Mouse (Mus musculus) limb, embryonic 15.5 days (tissue): ENCODE data around the gene Fbxl8. TPM values are rescaled to one million over a fixed set of nuclear protein-coding genes. Genes with fewer than 3 reads are reported as not detected.
"Not testable (repeated sequence)": the region's sequence is repeated elsewhere in the genome, so short reads cannot be mapped to it uniquely, and the experiment has no call there.

Experiments
- ATAC-seq: fragments of 200-750 bp; cut with Nextera tagmentation; 2 replicates; pipeline ENCODE4 v1.8.0; 2017; ENCODE audit warnings: low read depth, moderate TSS enrichment; ENCODE audit not compliant: insufficient number of reproducible peaks, low FRiP score, low TSS enrichment
- H3K27ac ChIP-seq: fragments of 300-500 bp; sonication (generic); 2 replicates; pipeline ENCODE4 v1.5.1; 2015; ENCODE audit warnings: moderate library complexity, mild to moderate bottlenecking, inconsistent platforms
- H3K27me3 ChIP-seq: fragments of 300-500 bp; sonication (generic); 2 replicates; pipeline ENCODE4 v1.6.1; 2015; ENCODE audit warnings: inconsistent platforms
- H3K36me3 ChIP-seq: fragments of 300-500 bp; sonication (generic); 2 replicates; pipeline ENCODE4 v1.6.1; 2015; ENCODE audit warnings: inconsistent platforms
- H3K4me1 ChIP-seq: fragments of 300-500 bp; sonication (generic); 2 replicates; pipeline ENCODE4 v1.6.1; 2015; ENCODE audit warnings: inconsistent platforms
- H3K4me2 ChIP-seq: fragments of 300-500 bp; sonication (generic); 2 replicates; pipeline ENCODE4 v1.6.1; 2015; ENCODE audit warnings: mild to moderate bottlenecking, inconsistent platforms
- H3K4me3 ChIP-seq: fragments of 300-500 bp; sonication (generic); 2 replicates; pipeline ENCODE4 v1.5.1; 2015; ENCODE audit warnings: mild to moderate bottlenecking, inconsistent platforms
- H3K9ac ChIP-seq: fragments of 300-500 bp; sonication (generic); 2 replicates; pipeline ENCODE4 v1.6.1; 2015; ENCODE audit warnings: inconsistent platforms
- H3K9me3 ChIP-seq: fragments of 300-500 bp; sonication (generic); 2 replicates; pipeline ENCODE4 v1.6.1; 2016; ENCODE audit warnings: inconsistent platforms
- WGBS: fragments of 180-500 bp; shearing (Covaris S2); methylation state at CpG from one replicate; pipeline ENCODE4 v1.1.7; 2015; 5-methylcytosine and 5-hydroxymethylcytosine counted together
- polyA plus RNA-seq: library from polyadenylated mRNA; unstranded; fragments of >200 nt; fragmentation: Nextera tagmentation; extraction: Ambion mirVana; gene quantifications from 2 replicates; pipeline ENCODE4 v1.2.1, GENCODE M21; 2015

The Fbxl8 gene
- polyA plus RNA-seq = 4.6 and 4.9 TPM in 2 replicates

DNA sequence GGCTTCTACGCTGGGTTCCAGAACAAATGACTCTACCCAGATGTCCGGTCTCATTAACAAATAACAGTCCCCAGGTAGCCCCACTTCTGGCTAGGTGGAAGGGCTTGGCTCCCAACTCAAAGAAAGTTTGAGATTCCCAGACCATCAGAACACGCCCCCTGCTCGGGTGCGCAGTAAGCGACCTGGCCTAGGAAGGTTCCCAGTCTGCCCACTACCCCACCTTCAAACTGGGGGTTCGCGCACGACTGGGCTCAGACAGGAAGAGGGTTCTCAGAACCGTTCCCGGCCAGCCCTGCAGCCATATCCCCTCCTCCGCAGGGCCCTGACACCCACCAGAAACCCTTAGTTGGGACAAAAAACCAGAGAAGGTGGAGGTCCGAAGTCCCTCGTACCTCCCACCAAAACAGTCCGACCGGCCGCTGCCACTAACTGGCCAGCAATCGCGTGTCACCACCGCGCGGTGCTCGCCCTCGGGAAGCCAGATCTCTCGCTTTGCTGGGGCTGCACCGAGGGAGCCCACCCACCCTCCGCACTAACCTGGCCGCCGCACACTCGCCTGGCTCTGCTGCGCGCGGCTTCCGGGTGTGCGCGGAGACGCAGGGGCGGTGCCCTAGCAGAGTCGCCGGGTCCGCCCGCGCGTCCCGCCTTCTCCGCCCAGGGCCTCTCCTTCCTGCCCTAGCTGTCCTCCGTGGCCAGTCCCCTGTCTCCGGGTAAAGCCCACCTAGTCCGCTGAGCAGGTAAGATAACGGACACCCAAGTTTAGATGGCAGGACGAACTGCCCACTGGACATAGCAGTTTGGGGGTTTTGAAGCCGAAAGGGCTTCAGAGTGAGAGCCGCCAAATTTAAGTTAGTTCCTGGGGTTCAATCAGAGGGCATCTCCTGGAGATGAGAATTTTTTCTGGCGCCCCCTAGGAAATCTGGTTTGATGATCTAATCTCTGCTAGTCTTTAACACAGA is at the start of gene Fbxl8, which contains the start of gene Tradd:
Gene Fbxl8 (plus strand): TSS at position 625 of the 959 bp plus-strand sequence.
Gene Tradd (minus strand): TSS at position 586 of the 959 bp plus-strand sequence.
- Histone ChIP-seq H3K4me2 (peak within 1 kb of the TSS; percentile 86), H3K4me3 (peak within 1 kb of the TSS; percentile 68), H3K9me3 (no peaks in the 10 kb centered on the region), H3K4me1 (peaks cover 38% of the 10 kb centered on the region), H3K9ac (peak within 1 kb of the TSS; percentile 51), H3K27me3 (peaks cover 71% of the 10 kb centered on the region), H3K36me3 (no peaks in the 10 kb centered on the region), H3K27ac (no peak within 1 kb of the TSS; the same call in 1 of the 2 replicates)
- WGBS = 2% methylated on average over 54 of the region's 54 CpGs
- no peak for ATAC-seq

DNA sequence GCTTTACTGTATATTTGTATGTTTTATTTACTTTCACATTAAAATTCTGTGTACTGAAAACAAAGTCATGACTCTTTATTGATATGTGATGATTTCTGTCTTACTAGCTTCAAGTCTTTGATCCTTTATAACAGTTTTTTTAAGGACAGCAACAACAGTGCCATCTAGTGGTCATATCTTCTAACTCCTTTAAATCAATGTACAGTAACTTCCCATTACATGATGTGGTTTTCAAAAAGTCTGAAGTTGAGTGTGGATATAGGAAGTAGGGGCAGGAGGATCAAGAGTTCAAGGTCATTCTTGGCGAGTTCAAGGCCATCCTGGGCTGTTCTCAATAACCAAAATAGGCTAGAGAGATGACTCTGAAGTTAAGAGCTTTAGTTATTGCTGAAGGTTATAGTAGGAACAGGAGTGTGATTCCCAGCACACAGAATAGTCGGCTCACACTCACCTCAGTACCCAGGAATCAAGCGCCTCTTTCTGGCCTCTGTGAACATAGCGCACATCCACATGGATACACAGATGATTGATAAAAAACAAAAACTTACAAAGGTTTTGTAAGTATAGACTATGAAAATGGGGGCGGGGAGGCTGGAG is 46.4 kb upstream of the Fbxl8 start:
- no peak for ATAC-seq
- 78% methylated on average over 5 of the region's 5 CpGs for WGBS
- no peak overlapping the region for H3K27ac ChIP-seq

DNA sequence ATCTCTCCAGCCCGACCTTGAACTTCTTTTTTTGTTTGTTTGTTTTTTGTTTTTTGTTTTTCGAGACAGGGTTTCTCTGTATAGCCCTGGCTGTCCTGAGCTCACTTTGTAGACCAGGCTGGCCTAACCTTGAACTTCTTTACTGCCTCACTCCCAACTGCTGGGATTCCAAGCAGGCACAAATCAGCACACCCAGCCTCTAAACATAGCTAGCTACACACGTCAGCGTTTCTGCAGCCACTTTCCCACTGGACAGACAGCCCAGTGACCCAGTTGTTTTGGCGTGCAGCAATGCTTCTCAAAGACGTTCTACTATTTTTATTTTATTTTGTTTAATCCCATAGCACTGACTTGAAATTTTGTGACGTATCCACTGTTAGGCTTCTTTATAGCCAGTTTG is 40.6 kb upstream of the Fbxl8 start:
- 54% methylated on average over 7 of the region's 7 CpGs for WGBS
- Histone ChIP-seq H3K27ac (peak overlapping the region; percentile 93), H3K36me3 (no peaks in the 10 kb centered on the region), H3K9me3 (no peaks in the 10 kb centered on the region), H3K27me3 (no peaks in the 10 kb centered on the region), H3K4me1 (peaks cover 20% of the 10 kb centered on the region), H3K9ac (no peak overlapping the region; the same call in 1 of the 2 replicates), H3K4me3 (peak overlapping the region; percentile 81; the same call in 1 of the 2 replicates), H3K4me2 (peak overlapping the region; percentile 79; the same call in 1 of the 2 replicates)
- ATAC-seq = no peak

More for the DNA sequence above, 46.4 kb upstream of the Fbxl8 start:
- H3K4me3 ChIP-seq = no peak overlapping the region
- H3K9me3 ChIP-seq = no peaks in the 10 kb centered on the region
- H3K4me2 ChIP-seq = no peak overlapping the region
- no peaks in the 10 kb centered on the region for H3K27me3 ChIP-seq
- H3K4me1 ChIP-seq = no peaks in the 10 kb centered on the region
- H3K36me3 ChIP-seq = peaks cover 10% of the 10 kb centered on the region
- H3K9ac ChIP-seq = no peak overlapping the region

- WGBS = 2% methylated on average over 34 of the region's 34 CpGs
- Histone ChIP-seq H3K27ac (peak within 1 kb of the TSS; percentile 93), H3K4me2 (peak within 1 kb of the TSS; percentile 79), H3K4me1 (peaks cover 20% of the 10 kb centered on the region), H3K27me3 (no peaks in the 10 kb centered on the region), H3K36me3 (no peaks in the 10 kb centered on the region), H3K9ac (peak within 1 kb of the TSS; percentile 73), H3K4me3 (peak within 1 kb of the TSS; percentile 81), H3K9me3 (no peaks in the 10 kb centered on the region)
- peak; percentile 88 for ATAC-seq
Measured at GRCm38 (mm10) chr8:105224413-105225271, 39.8 kb upstream of the Fbxl8 start, which contains the start of gene D230025D16Rik. Gene D230025D16Rik (plus strand): TSS chr8:105225145.

DNA sequence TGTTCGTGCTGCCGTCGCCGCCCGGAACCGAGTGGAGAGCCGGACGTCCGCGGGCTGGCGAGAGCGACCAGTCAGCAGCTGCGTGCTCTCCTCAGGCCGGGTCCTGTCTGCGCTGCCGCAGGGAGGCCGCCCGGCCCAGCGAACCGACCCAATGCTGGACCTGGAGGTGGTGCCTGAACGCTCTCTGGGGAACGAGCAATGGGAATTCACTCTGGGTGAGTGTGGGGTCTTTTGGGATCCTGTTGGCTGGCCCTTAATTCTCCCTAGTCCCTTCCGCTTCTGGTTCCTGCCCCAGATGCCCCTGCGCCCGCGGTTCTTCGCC is 39.2 kb upstream of the Fbxl8 start:
- H3K4me2 ChIP-seq = peak overlapping the region; percentile 79
- peak overlapping the region; percentile 93 for H3K27ac ChIP-seq
- WGBS = under 1% methylated on average over 27 of the region's 27 CpGs
- no peaks in the 10 kb centered on the region for H3K36me3 ChIP-seq
- H3K9ac ChIP-seq = peak overlapping the region; percentile 73
- H3K4me1 ChIP-seq = peaks cover 20% of the 10 kb centered on the region
- H3K9me3 ChIP-seq = no peaks in the 10 kb centered on the region
- H3K4me3 ChIP-seq = peak overlapping the region; percentile 81
- no peaks in the 10 kb centered on the region for H3K27me3 ChIP-seq
- ATAC-seq = peak; percentile 37; the same call in 1 of the 2 replicates

- peak overlapping the region; percentile 81 for H3K4me3 ChIP-seq
- ATAC-seq = no peak
- no peaks in the 10 kb centered on the region for H3K36me3 ChIP-seq
- H3K27me3 ChIP-seq = no peaks in the 10 kb centered on the region
- H3K4me2 ChIP-seq = peak overlapping the region; percentile 79
- peaks cover 20% of the 10 kb centered on the region for H3K4me1 ChIP-seq
- H3K27ac ChIP-seq = no peak overlapping the region
- H3K9ac ChIP-seq = peak overlapping the region; percentile 73; the same call in 1 of the 2 replicates
- H3K9me3 ChIP-seq = no peaks in the 10 kb centered on the region
- 24% methylated on average over 6 of the region's 6 CpGs for WGBS
Measured at GRCm38 (mm10) chr8:105225917-105226316, 38.5 kb upstream of the Fbxl8 start.

GRCm38 (mm10) chr8:105231503-105232320 is 32.7 kb upstream of the Fbxl8 start:
- H3K27ac ChIP-seq = no peak overlapping the region
- H3K4me3 ChIP-seq = no peak overlapping the region
- H3K4me2 ChIP-seq = no peak overlapping the region
- no peak overlapping the region for H3K9ac ChIP-seq
- 88% methylated on average over 12 of the region's 12 CpGs for WGBS
- no peaks in the 10 kb centered on the region for H3K9me3 ChIP-seq
- H3K4me1 ChIP-seq = no peaks in the 10 kb centered on the region
- H3K27me3 ChIP-seq = no peaks in the 10 kb centered on the region
- peaks cover 25% of the 10 kb centered on the region for H3K36me3 ChIP-seq
- no peak for ATAC-seq

DNA sequence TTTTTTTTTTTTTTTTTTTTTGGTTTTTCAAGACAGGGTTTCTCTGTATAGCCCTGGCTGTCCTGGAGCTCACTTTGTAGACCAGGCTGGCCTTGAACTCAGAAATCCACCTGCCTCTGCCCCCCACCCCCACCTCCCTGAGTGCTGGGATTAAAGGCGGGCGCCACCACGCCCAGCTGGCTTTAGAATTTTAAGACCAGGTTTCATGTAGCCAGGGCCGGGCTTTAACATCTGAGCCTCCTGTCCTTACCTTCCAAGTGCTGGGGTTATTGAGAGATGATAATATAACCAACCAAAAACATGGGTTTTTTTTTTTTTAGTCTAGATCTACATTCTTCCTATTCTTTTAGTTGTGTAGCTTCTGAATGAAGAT is 32.1 kb upstream of the Fbxl8 start:
- not testable (repeated sequence) for H3K27ac ChIP-seq, H3K4me1 ChIP-seq, H3K4me2 ChIP-seq, H3K4me3 ChIP-seq, H3K27me3 ChIP-seq, H3K9ac ChIP-seq, ATAC-seq, H3K9me3 ChIP-seq
- H3K36me3 ChIP-seq = peaks cover 25% of the 10 kb centered on the region
- WGBS = 87% methylated on average over 4 of the region's 4 CpGs

- Histone ChIP-seq H3K27me3 (no peaks in the 10 kb centered on the region), H3K4me2 (no peak overlapping the region), H3K9me3 (no peaks in the 10 kb centered on the region), H3K4me3 (no peak overlapping the region), H3K9ac (no peak overlapping the region), H3K27ac (no peak overlapping the region), H3K4me1 (no peaks in the 10 kb centered on the region), H3K36me3 (peaks cover 28% of the 10 kb centered on the region)
- ATAC-seq = no peak
- WGBS = 56% methylated on average over 1 of the region's 1 CpGs
Measured at GRCm38 (mm10) chr8:105233126-105233935, 31.1 kb upstream of the Fbxl8 start.

DNA sequence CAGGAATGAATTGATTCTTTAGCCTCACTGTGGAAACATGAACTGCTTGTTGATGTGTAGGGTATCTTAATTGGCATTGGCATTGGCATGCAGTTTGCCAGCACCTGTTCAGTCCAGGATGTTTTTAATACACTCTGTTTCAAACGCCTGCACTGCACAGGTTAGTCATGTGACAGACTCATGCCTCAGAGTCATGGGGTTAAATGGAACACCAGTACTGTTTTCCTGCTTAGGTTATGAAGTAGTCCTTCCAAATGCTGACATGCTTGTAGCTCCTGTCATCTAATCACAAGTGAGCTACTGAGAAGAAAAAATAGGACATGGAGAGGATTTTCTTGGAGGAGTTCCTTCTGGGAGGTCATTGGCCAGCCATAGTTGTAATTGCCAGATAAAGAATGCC is 29.2 kb upstream of the Fbxl8 start:
- Histone ChIP-seq H3K36me3 (peaks cover 45% of the 10 kb centered on the region), H3K27me3 (no peaks in the 10 kb centered on the region), H3K4me1 (no peaks in the 10 kb centered on the region), H3K27ac (no peak overlapping the region), H3K4me3 (no peak overlapping the region), H3K9ac (no peak overlapping the region), H3K9me3 (no peaks in the 10 kb centered on the region), H3K4me2 (no peak overlapping the region)
- WGBS = 70% methylated on average over 1 of the region's 1 CpGs
- no peak for ATAC-seq
